Mouse (Mus musculus): ENCODE measurements around the gene H2afz. TPM values are rescaled to one million over a fixed set of nuclear protein-coding genes. Genes with fewer than 3 reads are reported as not detected.

H2afz gene
- polyA plus RNA-seq, 1 experiment from 2014 or later, result 1,070 TPM

DNA sequence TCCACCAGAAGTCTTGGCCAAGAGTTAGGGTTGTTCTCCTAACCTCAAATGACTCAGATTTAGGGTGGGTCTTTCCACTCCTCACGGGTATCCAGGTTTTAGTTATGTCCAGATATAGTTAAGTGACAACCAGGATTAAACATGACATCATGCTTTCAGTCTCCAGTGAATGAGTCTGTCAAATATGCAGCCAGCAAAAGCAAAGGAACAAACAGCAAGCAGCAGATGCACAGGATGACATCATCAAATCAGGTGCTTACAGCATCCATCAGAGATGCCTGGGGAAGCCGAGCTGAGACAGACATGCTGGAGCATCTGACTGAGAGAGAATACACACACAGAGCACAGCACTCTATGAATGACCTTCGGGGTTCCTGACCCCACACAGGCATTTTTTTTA, 9.0 kb upstream of the H2afz start:
- Histone ChIP-seq H3K27me3 (ENCODE audit: control insufficient read depth, insufficient read depth, low read length) (no peaks in the 10 kb centered on the region), H3K4me1 (ENCODE audit: control insufficient read depth, insufficient read depth, low read length) (no peaks in the 10 kb centered on the region), H3K4me3 (replicated peaks; ENCODE audit: low read depth, low read length) (no peak overlapping the region), H3K4me2 (ENCODE audit: low read length) (no peak overlapping the region), H3K9me3 (ENCODE audit: control insufficient read depth, low read length) (no peaks in the 10 kb centered on the region), H3K36me3 (ENCODE audit: control insufficient read depth, insufficient read depth, low read length) (no peaks in the 10 kb centered on the region), H3K27ac (replicated peaks; ENCODE audit: low read depth, low read length) (no peak overlapping the region), H3K9ac (replicated peaks; ENCODE audit: low read length) (no peak overlapping the region)
- DNase-seq (no peak), ATAC-seq (ENCODE audit: low FRiP score, low TSS enrichment) (no peak)
- WGBS, result 74% methylated on average over 3 of the region's 3 CpGs

DNA sequence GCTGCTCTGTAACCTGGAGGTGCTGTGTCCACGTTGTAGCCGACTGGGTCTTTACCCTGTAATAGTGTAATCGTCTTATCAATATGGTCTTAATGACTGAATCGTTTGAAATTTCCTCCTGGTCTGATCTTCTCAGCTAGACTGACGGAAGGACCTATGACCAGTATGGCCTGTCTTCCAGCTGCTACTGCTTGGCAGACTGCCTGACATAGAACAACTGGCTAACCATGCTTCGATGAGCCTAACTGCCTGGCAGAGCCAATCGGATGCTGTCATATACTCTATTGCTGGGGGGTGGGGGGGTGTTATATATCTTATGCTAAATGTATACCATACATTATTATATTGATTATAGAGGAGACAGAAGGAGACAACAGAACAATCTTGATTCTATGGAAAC, 8.2 kb upstream of the H2afz start:
- H3K9me3 ChIP-seq (ENCODE audit: control insufficient read depth, low read length), result no peaks in the 10 kb centered on the region
- no peak overlapping the region for H3K9ac ChIP-seq (replicated peaks; ENCODE audit: low read length)
- no peaks in the 10 kb centered on the region for H3K4me1 ChIP-seq (ENCODE audit: control insufficient read depth, insufficient read depth, low read length)
- ATAC-seq (ENCODE audit: low FRiP score, low TSS enrichment), result no peak
- no peak overlapping the region for H3K27ac ChIP-seq (replicated peaks; ENCODE audit: low read depth, low read length)
- H3K4me2 ChIP-seq (ENCODE audit: low read length), result no peak overlapping the region
- H3K27me3 ChIP-seq (ENCODE audit: control insufficient read depth, insufficient read depth, low read length), result no peaks in the 10 kb centered on the region
- no peak for DNase-seq
- no peak overlapping the region for H3K4me3 ChIP-seq (replicated peaks; ENCODE audit: low read depth, low read length)
- WGBS, result 83% methylated on average over 7 of the region's 7 CpGs
- H3K36me3 ChIP-seq (ENCODE audit: control insufficient read depth, insufficient read depth, low read length), result no peaks in the 10 kb centered on the region

DNA sequence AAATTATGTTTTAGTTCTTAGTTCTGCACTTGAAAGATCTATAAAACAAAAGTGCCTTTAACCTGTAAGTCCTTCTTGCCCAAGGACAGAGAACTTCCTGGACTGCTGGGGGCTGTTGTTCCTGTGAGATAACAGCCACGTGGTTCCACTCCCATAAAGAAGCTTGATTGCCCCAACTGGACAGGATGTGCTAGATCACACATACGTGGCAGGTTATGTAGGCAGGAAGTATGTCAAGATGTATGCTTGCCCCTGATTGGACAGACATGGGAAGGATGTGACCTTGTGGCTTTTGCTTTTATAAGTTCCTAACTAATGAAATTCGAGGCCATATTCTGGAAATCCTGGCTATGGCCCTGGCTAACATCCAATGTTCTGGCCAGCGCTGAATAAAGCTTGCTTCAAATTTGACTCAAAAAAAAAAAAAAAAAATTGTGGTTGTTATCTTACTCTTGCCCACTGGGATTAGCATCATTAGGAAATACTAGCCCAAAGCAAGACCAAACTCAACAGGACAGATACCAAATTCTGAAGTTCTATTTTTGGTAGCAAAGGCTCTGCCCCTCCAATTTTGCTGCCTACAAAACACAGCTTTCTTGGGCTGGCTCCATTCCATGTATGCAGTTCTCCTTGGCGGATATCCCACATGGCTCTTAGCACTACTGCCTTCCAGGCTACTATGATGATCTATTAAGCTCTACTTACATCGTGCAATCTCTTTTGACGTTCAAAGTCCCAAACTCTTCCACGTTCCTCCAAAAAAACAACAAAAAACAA, 3.7 kb upstream of the H2afz start:
- no peaks in the 10 kb centered on the region for H3K36me3 ChIP-seq (ENCODE audit: control insufficient read depth, insufficient read depth, low read length)
- WGBS, result 85% methylated on average over 8 of the region's 8 CpGs
- ATAC-seq (ENCODE audit: low FRiP score, low TSS enrichment), result no peak
- no peaks in the 10 kb centered on the region for H3K9me3 ChIP-seq (ENCODE audit: control insufficient read depth, low read length)
- no peaks in the 10 kb centered on the region for H3K27me3 ChIP-seq (ENCODE audit: control insufficient read depth, insufficient read depth, low read length)
- no peak overlapping the region for H3K4me2 ChIP-seq (ENCODE audit: low read length)
- H3K9ac ChIP-seq (replicated peaks; ENCODE audit: low read length), result no peak overlapping the region
- no peaks in the 10 kb centered on the region for H3K4me1 ChIP-seq (ENCODE audit: control insufficient read depth, insufficient read depth, low read length)
- H3K4me3 ChIP-seq (replicated peaks; ENCODE audit: low read depth, low read length), result no peak overlapping the region
- no peak for DNase-seq
- H3K27ac ChIP-seq (replicated peaks; ENCODE audit: low read depth, low read length), result no peak overlapping the region

DNA sequence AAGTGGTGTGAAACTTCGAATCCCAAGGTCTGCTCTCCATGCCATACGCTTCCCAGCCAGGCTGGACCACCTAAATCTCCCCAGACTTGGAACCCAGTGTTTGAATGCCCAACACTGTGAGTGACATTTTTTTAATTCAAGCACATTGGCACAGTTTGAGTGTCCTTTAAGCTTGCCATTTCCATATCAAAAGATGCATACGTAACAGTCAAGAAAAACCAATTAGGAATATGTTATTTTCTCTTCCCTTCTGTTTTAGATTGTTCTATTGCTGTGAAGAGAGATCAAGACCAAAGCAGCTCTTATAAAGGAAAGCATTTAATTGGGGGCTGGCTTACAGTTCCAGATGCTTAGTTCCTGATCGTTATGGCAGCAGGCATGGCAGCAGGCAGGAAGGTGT, 2.9 kb upstream of the H2afz start:
- no peak overlapping the region for H3K4me2 ChIP-seq (ENCODE audit: low read length)
- no peaks in the 10 kb centered on the region for H3K9me3 ChIP-seq (ENCODE audit: control insufficient read depth, low read length)
- 75% methylated on average over 4 of the region's 4 CpGs for WGBS
- H3K27ac ChIP-seq (replicated peaks; ENCODE audit: low read depth, low read length), result no peak overlapping the region
- H3K27me3 ChIP-seq (ENCODE audit: control insufficient read depth, insufficient read depth, low read length), result no peaks in the 10 kb centered on the region
- H3K4me1 ChIP-seq (ENCODE audit: control insufficient read depth, insufficient read depth, low read length), result no peaks in the 10 kb centered on the region
- H3K9ac ChIP-seq (replicated peaks; ENCODE audit: low read length), result no peak overlapping the region
- H3K4me3 ChIP-seq (replicated peaks; ENCODE audit: low read depth, low read length), result no peak overlapping the region
- H3K36me3 ChIP-seq (ENCODE audit: control insufficient read depth, insufficient read depth, low read length), result 0 out of 2 replicates have a peak, but pooled peaks cover 3% of the 10 kb centered on the region
- DNase-seq (no peak), ATAC-seq (ENCODE audit: low FRiP score, low TSS enrichment) (no peak)

DNA sequence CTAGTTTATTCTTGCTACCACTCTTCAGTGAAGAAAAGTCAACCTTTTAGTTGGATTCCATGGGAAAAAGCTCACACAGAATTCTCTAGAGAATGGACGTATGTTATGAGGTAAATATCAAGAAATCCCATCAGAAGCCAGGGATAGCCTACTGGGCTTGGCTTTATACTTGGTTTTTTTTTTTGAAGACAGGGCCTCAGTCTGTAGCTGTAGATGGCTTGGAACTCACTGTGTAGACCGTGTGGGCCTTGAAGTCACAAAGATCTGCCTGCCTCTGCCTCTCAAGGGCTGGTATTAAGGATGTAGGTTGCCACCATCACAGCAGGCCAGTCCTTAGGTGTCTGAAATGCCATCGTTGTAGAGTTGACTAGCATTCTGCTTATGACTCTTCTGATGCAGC, 1.7 kb upstream of the H2afz start:
- ATAC-seq (ENCODE audit: low FRiP score, low TSS enrichment), result no peak
- no peak overlapping the region for H3K4me3 ChIP-seq (replicated peaks; ENCODE audit: low read depth, low read length)
- 94% methylated on average over 3 of the region's 3 CpGs for WGBS

DNA sequence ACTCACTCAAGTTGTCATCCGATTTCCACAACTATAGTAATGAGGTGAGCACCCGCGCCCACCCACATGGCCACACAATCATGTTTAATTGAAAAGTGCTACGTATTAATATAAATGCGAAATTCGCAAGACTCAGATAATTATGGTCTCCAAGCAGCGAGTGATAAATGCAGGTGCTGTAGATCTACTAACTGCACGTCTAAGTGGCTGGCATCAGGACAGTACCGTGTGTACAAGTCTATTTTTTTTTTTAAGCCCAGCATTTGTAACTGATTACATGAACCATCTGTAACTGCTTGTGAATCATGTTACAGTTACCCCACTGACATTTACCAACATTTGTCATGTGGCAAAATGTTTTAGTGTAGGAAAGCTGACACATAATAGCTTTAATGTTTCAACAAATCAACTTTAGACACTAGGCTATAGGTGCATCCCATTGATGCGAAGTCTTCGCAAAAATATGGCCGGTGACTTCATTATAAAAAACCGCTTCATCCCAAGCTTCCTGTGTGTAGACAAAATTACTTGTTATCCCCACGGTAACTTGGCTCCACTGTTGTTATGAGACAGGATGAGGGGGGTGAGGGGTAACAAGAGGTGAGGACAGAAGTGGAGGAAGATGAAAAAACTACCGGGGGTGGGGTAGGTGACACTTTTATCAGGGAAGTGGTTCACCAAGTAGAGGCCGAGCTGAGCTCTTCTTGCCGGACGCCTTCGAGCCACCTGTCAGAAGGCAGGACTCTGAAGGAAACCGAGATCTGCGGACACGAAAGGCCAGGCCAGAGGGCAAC, 760 bp upstream of the H2afz start:
- DNase-seq (no peak), ATAC-seq (ENCODE audit: low FRiP score, low TSS enrichment) (no peak)
- H3K9ac ChIP-seq (replicated peaks; ENCODE audit: low read length), result peak overlapping the region; percentile 65
- H3K4me3 ChIP-seq (replicated peaks; ENCODE audit: low read depth, low read length), result peak overlapping the region; percentile 78
- H3K4me1 ChIP-seq (ENCODE audit: control insufficient read depth, insufficient read depth, low read length), result no peaks in the 10 kb centered on the region
- no peaks in the 10 kb centered on the region for H3K27me3 ChIP-seq (ENCODE audit: control insufficient read depth, insufficient read depth, low read length)
- peaks cover 8% of the 10 kb centered on the region; the same call in 1 of the 2 replicates for H3K36me3 ChIP-seq (ENCODE audit: control insufficient read depth, insufficient read depth, low read length)
- H3K9me3 ChIP-seq (ENCODE audit: control insufficient read depth, low read length), result no peaks in the 10 kb centered on the region
- 38% methylated on average over 22 of the region's 22 CpGs for WGBS
- H3K4me2 ChIP-seq (ENCODE audit: low read length), result peak overlapping the region; percentile 67
- H3K27ac ChIP-seq (replicated peaks; ENCODE audit: low read depth, low read length), result peak overlapping the region; percentile 90

More for the DNA sequence above, 1.7 kb upstream of the H2afz start:
- Histone ChIP-seq H3K36me3 (ENCODE audit: control insufficient read depth, insufficient read depth, low read length) (peaks cover 8% of the 10 kb centered on the region; the same call in 1 of the 2 replicates), H3K4me1 (ENCODE audit: control insufficient read depth, insufficient read depth, low read length) (no peaks in the 10 kb centered on the region), H3K4me2 (ENCODE audit: low read length) (no peak overlapping the region), H3K27ac (replicated peaks; ENCODE audit: low read depth, low read length) (no peak overlapping the region), H3K27me3 (ENCODE audit: control insufficient read depth, insufficient read depth, low read length) (no peaks in the 10 kb centered on the region), H3K9ac (replicated peaks; ENCODE audit: low read length) (no peak overlapping the region), H3K9me3 (ENCODE audit: control insufficient read depth, low read length) (no peaks in the 10 kb centered on the region)
- DNase-seq, result no peak

DNA sequence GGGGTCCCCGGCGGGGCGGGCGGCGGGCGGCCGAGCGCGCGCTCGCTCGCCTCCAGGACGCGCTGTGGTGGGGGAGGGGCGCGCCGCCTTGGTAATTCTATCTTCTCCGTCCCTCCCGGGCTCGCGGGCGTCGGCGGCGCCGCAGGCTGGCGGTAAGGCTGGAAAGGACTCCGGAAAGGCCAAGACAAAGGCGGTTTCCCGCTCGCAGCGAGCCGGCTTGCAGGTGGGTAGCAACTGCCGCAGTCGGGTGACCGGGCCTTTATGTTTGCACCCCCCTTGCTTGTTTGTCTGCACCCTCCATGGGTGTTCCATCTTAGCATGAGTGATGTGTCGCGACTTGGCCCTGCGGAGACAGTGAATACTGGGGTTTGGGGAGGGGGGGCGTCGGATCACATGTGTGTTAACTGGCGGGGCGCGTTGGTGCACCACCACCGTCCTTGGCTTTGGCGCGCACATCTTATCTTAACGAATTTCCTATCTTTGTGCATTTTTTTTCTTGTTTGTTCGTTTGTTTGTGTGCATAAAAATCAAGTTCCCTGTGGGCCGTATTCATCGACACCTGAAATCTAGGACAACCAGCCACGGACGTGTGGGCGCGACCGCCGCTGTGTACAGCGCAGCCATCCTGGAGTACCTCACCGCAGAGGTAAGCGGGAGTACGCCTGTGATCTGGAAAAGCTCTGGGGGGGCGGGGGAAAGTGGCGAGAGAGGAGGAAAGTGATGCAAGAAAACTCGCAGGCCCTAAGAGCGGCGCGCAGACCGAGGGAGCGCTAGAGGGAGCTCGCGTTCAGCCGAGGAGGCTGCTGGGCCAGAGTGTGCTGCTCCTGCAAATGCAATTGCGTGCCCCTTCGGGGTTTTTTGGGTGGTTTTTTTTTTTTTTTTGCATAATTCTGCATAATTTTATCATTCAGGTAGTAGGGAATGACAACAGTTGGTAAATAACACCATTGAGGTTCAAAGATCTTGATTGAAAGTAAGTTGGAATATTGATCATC, 998 bp downstream of the H2afz start:
- Histone ChIP-seq H3K4me2 (ENCODE audit: low read length) (peak overlapping the region; percentile 54), H3K36me3 (ENCODE audit: control insufficient read depth, insufficient read depth, low read length) (peaks cover 8% of the 10 kb centered on the region; the same call in 1 of the 2 replicates), H3K4me1 (ENCODE audit: control insufficient read depth, insufficient read depth, low read length) (peaks cover 7% of the 10 kb centered on the region; the same call in 1 of the 2 replicates), H3K4me3 (replicated peaks; ENCODE audit: low read depth, low read length) (peak overlapping the region; percentile 78), H3K9ac (replicated peaks; ENCODE audit: low read length) (peak overlapping the region; percentile 81), H3K9me3 (ENCODE audit: control insufficient read depth, low read length) (no peaks in the 10 kb centered on the region), H3K27me3 (ENCODE audit: control insufficient read depth, insufficient read depth, low read length) (no peaks in the 10 kb centered on the region), H3K27ac (replicated peaks; ENCODE audit: low read depth, low read length) (peak overlapping the region; percentile 97)
- DNase-seq (peak; percentile 97), ATAC-seq (ENCODE audit: low FRiP score, low TSS enrichment) (peak; percentile 43)
- WGBS, result under 1% methylated on average over 70 of the region's 74 CpGs

DNA sequence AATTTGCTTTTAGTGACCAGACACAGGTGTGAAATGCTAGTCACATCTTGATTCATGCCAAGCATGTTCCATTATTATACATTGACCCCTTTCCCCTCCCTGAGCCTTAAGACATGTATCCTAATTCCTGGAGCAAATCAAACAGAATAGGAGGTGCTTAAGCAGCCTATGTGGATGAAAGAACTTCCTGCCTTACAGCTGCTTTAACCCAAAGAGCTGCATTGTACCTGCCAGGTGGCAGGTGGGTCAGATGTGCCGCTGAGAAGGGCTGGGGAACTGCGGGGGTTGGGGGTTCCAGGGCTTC, 2.8 kb downstream of the H2afz start:
- 2% methylated on average over 2 of the region's 2 CpGs for WGBS
- peaks cover 7% of the 10 kb centered on the region; the same call in 1 of the 2 replicates for H3K4me1 ChIP-seq (ENCODE audit: control insufficient read depth, insufficient read depth, low read length)
- ATAC-seq (ENCODE audit: low FRiP score, low TSS enrichment), result no peak
- DNase-seq, result no peak
- no peaks in the 10 kb centered on the region for H3K27me3 ChIP-seq (ENCODE audit: control insufficient read depth, insufficient read depth, low read length)
- H3K9ac ChIP-seq (replicated peaks; ENCODE audit: low read length), result peak overlapping the region; percentile 98
- H3K27ac ChIP-seq (replicated peaks; ENCODE audit: low read depth, low read length), result peak overlapping the region; percentile 98
- peak overlapping the region; percentile 75 for H3K4me3 ChIP-seq (replicated peaks; ENCODE audit: low read depth, low read length)
- H3K36me3 ChIP-seq (ENCODE audit: control insufficient read depth, insufficient read depth, low read length), result peaks cover 8% of the 10 kb centered on the region; the same call in 1 of the 2 replicates
- no peaks in the 10 kb centered on the region for H3K9me3 ChIP-seq (ENCODE audit: control insufficient read depth, low read length)
- peak overlapping the region; percentile 80 for H3K4me2 ChIP-seq (ENCODE audit: low read length)

Measured in midbrain, embryonic 14.5 days (tissue).